Comparison of ENCODE assay signal across 14 mouse cellular contexts in genomic region chr7:29214236-29214635, GRCm38 (mm10). TPM values are rescaled to one million over a fixed set of nuclear protein-coding genes. Genes with fewer than 3 reads are reported as not detected.
DNase-seq lines count a peak whose midpoint lies in the region; ATAC-seq and TF ChIP-seq lines count a peak whose summit lies in the region.
"Had no signal": no experiment of that assay in that cellular context is flagged by ENCODE, and none has a peak within 500 bp of the region (broad histone marks: within the 10 kb centered on the region; RNA-seq: fewer than 3 reads in every experiment).

No protein-coding gene starts in this region.

- DNase-seq in lung, embryonic 14.5 days, result peak; percentile 37
- no peak for DNase-seq in lung, postnatal 14 days
- DNase-seq in embryonic facial prominence, embryonic 10.5 days (ENCODE audit: low spot score), result no peak
- no peak for DNase-seq in cerebellum, adult 11 months
- no peak for DNase-seq in yolk sac, embryonic 10.5 days (ENCODE audit: low spot score)
- no peak for DNase-seq in left cerebral cortex, postnatal 10 days (ENCODE audit: extremely low spot score in 1 of 2, low spot score in 2 of 2)
- DNase-seq: adrenal gland, postnatal 36 days; heart, postnatal 36 days; layer of hippocampus, adult 9-11 months; thymus, adult 2 months had no signal

- H3K4me2 ChIP-seq in lung, embryonic 14.5 days, result no peak overlapping the region
- peak overlapping the region; percentile 53; the same call in 1 of the 2 replicates for H3K4me2 ChIP-seq in forebrain, embryonic 13.5 days
- H3K4me2 ChIP-seq in midbrain, embryonic 13.5 days (replicated peaks), result peak overlapping the region; percentile 52; the same call in 1 of the 2 replicates

- H3K9ac ChIP-seq in lung, embryonic 14.5 days, result no peak overlapping the region
- no peak overlapping the region for H3K9ac ChIP-seq in forebrain, embryonic 13.5 days
- no peak overlapping the region for H3K9ac ChIP-seq in midbrain, embryonic 13.5 days (replicated peaks)

- H3K27ac ChIP-seq in lung, embryonic 14.5 days (ENCODE audit: low read depth), result no peak overlapping the region
- no peak overlapping the region for H3K27ac ChIP-seq in embryonic facial prominence, embryonic 10.5 days (replicated peaks)
- H3K27ac ChIP-seq in forebrain, embryonic 13.5 days, result no peak overlapping the region
- no peak overlapping the region for H3K27ac ChIP-seq in midbrain, embryonic 13.5 days

- peak; percentile 4; the same call in 1 of the 2 replicates for ATAC-seq in lung, embryonic 14.5 days (ENCODE audit: insufficient read depth)
- 0 out of 2 replicates have a peak, but pooled peaks have one; percentile 7 for ATAC-seq in forebrain, embryonic 13.5 days
- 0 out of 2 replicates have a peak, but pooled peaks have one; percentile 9 for ATAC-seq in midbrain, embryonic 13.5 days

- H3K36me3 ChIP-seq in lung, embryonic 14.5 days (ENCODE audit: insufficient read depth), result no peaks in the 10 kb centered on the region
- no peaks in the 10 kb centered on the region for H3K36me3 ChIP-seq in embryonic facial prominence, embryonic 10.5 days (replicated peaks)
- H3K36me3 ChIP-seq in forebrain, embryonic 13.5 days (ENCODE audit: poor library complexity, severe bottlenecking), result no peaks in the 10 kb centered on the region
- no peaks in the 10 kb centered on the region for H3K36me3 ChIP-seq in midbrain, embryonic 13.5 days

- intact Hi-C loops in left cerebral cortex, postnatal 10 days (cut with DNase I), result no loop called here

- H3K27me3 ChIP-seq in lung, embryonic 14.5 days (ENCODE audit: insufficient read depth, low read length), result peaks cover 6% of the 10 kb centered on the region; the same call in 1 of the 2 replicates
- H3K27me3 ChIP-seq in embryonic facial prominence, embryonic 10.5 days (replicated peaks; ENCODE audit: low read depth, poor library complexity, severe bottlenecking), result peaks cover 26% of the 10 kb centered on the region
- H3K27me3 ChIP-seq in forebrain, embryonic 13.5 days, result peaks cover 15% of the 10 kb centered on the region
- peaks cover 16% of the 10 kb centered on the region for H3K27me3 ChIP-seq in midbrain, embryonic 13.5 days
- H3K27me3 ChIP-seq: CH12.LX had no signal

- no peak for TF ChIP-seq CTCF in lung, embryonic 14.5 days (IDR thresholded peaks at IDR 0.05; ENCODE audit: low read depth)

- WGBS in lung, embryonic 14.5 days, result 49% methylated on average over 2 of the region's 2 CpGs
- 75% methylated on average over 2 of the region's 2 CpGs for WGBS in embryonic facial prominence, embryonic 10.5 days
- WGBS in forebrain, embryonic 13.5 days, result 77% methylated on average over 2 of the region's 2 CpGs
- WGBS in midbrain, embryonic 13.5 days, result 68% methylated on average over 2 of the region's 2 CpGs

- H3K9me3 ChIP-seq in lung, embryonic 14.5 days (ENCODE audit: low read depth, low read length), result peaks cover 3% of the 10 kb centered on the region; the same call in 1 of the 2 replicates
- peaks cover 5% of the 10 kb centered on the region for H3K9me3 ChIP-seq in embryonic facial prominence, embryonic 10.5 days
- no peaks in the 10 kb centered on the region for H3K9me3 ChIP-seq in forebrain, embryonic 13.5 days (replicated peaks)
- H3K9me3 ChIP-seq in midbrain, embryonic 13.5 days, result no peaks in the 10 kb centered on the region

- peaks cover 7% of the 10 kb centered on the region; the same call in 1 of the 2 replicates for H3K4me1 ChIP-seq in lung, embryonic 14.5 days (ENCODE audit: insufficient read depth)
- peaks cover 25% of the 10 kb centered on the region for H3K4me1 ChIP-seq in embryonic facial prominence, embryonic 10.5 days
- no peaks in the 10 kb centered on the region for H3K4me1 ChIP-seq in forebrain, embryonic 13.5 days
- peaks cover 24% of the 10 kb centered on the region for H3K4me1 ChIP-seq in midbrain, embryonic 13.5 days (replicated peaks)

- H3K4me3 ChIP-seq in lung, embryonic 14.5 days (ENCODE audit: low read depth, low read length), result no peak overlapping the region
- peak overlapping the region; percentile 48 for H3K4me3 ChIP-seq in embryonic facial prominence, embryonic 10.5 days
- no peak overlapping the region for H3K4me3 ChIP-seq in forebrain, embryonic 13.5 days
- no peak overlapping the region for H3K4me3 ChIP-seq in midbrain, embryonic 13.5 days (replicated peaks)
- H3K4me3 ChIP-seq: erythroblast, embryonic 14.5 days had no signal

RNA-seq across cellular contexts. Expression of gene Catsperg1, which starts 0.4 kb away (rescaled TPM):
- 0.57 and 0.87 TPM in 2 replicates for polyA plus RNA-seq in lung, embryonic 14.5 days (2014; fragmentation: Nextera tagmentation; extraction: Ambion mirVana)
- polyA plus RNA-seq in embryonic facial prominence, embryonic 10.5 days (2016; fragmentation: Nextera tagmentation; extraction: Ambion mirVana), result 0.10 and 0.24 TPM in 2 replicates
- 1.1 and 1.2 TPM in 2 replicates for polyA plus RNA-seq in forebrain, embryonic 13.5 days (2015; fragmentation: Nextera tagmentation; extraction: Ambion mirVana)
- 2.0 and 3.3 TPM in 2 replicates for polyA plus RNA-seq in midbrain, embryonic 13.5 days (2015; fragmentation: Nextera tagmentation; extraction: Ambion mirVana)
- 1 to 10 TPM; 1.8 TPM for total RNA-seq in left cerebral cortex, postnatal 10 days (2021)
- polyA plus RNA-seq: erythroblast, embryonic 14.5 days had no signal

RNA-seq across cellular contexts. Expression of gene Kcnk6, which starts 18.1 kb away (rescaled TPM):
- polyA plus RNA-seq in lung, embryonic 14.5 days (2014; fragmentation: Nextera tagmentation; extraction: Ambion mirVana), result 0.84 and 1.1 TPM in 2 replicates
- polyA plus RNA-seq in embryonic facial prominence, embryonic 10.5 days (2016; fragmentation: Nextera tagmentation; extraction: Ambion mirVana), result 0.74 and 1.1 TPM in 2 replicates
- 0.27 and 0.44 TPM in 2 replicates for polyA plus RNA-seq in forebrain, embryonic 13.5 days (2015; fragmentation: Nextera tagmentation; extraction: Ambion mirVana)
- 0.17 and 0.30 TPM in 2 replicates for polyA plus RNA-seq in midbrain, embryonic 13.5 days (2015; fragmentation: Nextera tagmentation; extraction: Ambion mirVana)
- 1 to 10 TPM; 1.9 to 3.6 TPM for total RNA-seq in left cerebral cortex, postnatal 10 days (2021)
- polyA plus RNA-seq: erythroblast, embryonic 14.5 days had no signal

RNA-seq across cellular contexts. Expression of gene Yif1b, which starts 23.9 kb away (rescaled TPM):
- 121 and 123 TPM in 2 replicates for polyA plus RNA-seq in lung, embryonic 14.5 days (2014; fragmentation: Nextera tagmentation; extraction: Ambion mirVana)
- polyA plus RNA-seq in embryonic facial prominence, embryonic 10.5 days (2016; fragmentation: Nextera tagmentation; extraction: Ambion mirVana), result 100 and 102 TPM in 2 replicates
- 73.4 and 75.5 TPM in 2 replicates for polyA plus RNA-seq in forebrain, embryonic 13.5 days (2015; fragmentation: Nextera tagmentation; extraction: Ambion mirVana)
- polyA plus RNA-seq in midbrain, embryonic 13.5 days (2015; fragmentation: Nextera tagmentation; extraction: Ambion mirVana), result 77.0 and 80.8 TPM in 2 replicates
- 10 to 100 TPM; 41.6 to 42.1 TPM for total RNA-seq in left cerebral cortex, postnatal 10 days (2021)

RNA-seq across cellular contexts. Expression of gene Psmd8, which starts 33.7 kb away (rescaled TPM):
- polyA plus RNA-seq in lung, embryonic 14.5 days (2014; fragmentation: Nextera tagmentation; extraction: Ambion mirVana), result 284 and 285 TPM in 2 replicates
- polyA plus RNA-seq in embryonic facial prominence, embryonic 10.5 days (2016; fragmentation: Nextera tagmentation; extraction: Ambion mirVana), result 303 and 307 TPM in 2 replicates
- 292 and 296 TPM in 2 replicates for polyA plus RNA-seq in forebrain, embryonic 13.5 days (2015; fragmentation: Nextera tagmentation; extraction: Ambion mirVana)
- polyA plus RNA-seq in midbrain, embryonic 13.5 days (2015; fragmentation: Nextera tagmentation; extraction: Ambion mirVana), result 314 and 315 TPM in 2 replicates
- total RNA-seq in left cerebral cortex, postnatal 10 days (2021), result 100 to 1,000 TPM; 167 to 170 TPM

RNA-seq across cellular contexts. Expression of gene 2200002D01Rik, which starts 34.0 kb away (rescaled TPM):
- 4.6 and 4.7 TPM in 2 replicates for polyA plus RNA-seq in lung, embryonic 14.5 days (2014; fragmentation: Nextera tagmentation; extraction: Ambion mirVana)
- polyA plus RNA-seq in embryonic facial prominence, embryonic 10.5 days (2016; fragmentation: Nextera tagmentation; extraction: Ambion mirVana), result 4.4 and 4.6 TPM in 2 replicates
- polyA plus RNA-seq in forebrain, embryonic 13.5 days (2015; fragmentation: Nextera tagmentation; extraction: Ambion mirVana), result 1.2 and 1.5 TPM in 2 replicates
- polyA plus RNA-seq in midbrain, embryonic 13.5 days (2015; fragmentation: Nextera tagmentation; extraction: Ambion mirVana), result 0.92 and 2.0 TPM in 2 replicates
- not detected for total RNA-seq in left cerebral cortex, postnatal 10 days (2021)
- polyA plus RNA-seq: erythroblast, embryonic 14.5 days had no signal
